Mouse (Mus musculus): ENCODE data around the gene Zfp362. TPM values are rescaled to one million over a fixed set of nuclear protein-coding genes. Genes with fewer than 3 reads are reported as not detected.

Zfp362 gene
- polyA plus RNA-seq, 1 experiment: not detected

DNA sequence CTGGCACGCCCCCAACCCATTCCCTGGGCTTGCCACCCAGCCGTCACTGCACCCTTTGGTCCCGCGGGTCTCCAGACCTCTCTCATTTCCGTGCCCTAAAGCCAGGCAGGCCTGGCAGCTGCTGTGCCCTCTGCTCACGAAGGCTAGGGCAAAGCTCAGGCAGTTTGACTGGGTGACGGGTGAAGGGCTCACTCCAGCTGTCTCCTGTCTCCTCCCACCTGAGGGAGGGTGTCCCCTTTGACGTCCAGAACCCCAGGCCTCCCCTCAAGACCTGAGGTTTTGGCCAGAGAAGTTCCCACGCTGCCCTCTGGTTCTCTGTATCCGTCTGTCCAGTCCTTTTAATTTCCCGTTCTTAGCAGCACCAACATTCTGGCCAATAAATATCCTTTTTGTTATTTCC, 32.0 kb downstream of the Zfp362 start:
- 81% methylated on average over 11 of the region's 11 CpGs for WGBS
- H3K4me1 ChIP-seq (ENCODE audit: control insufficient read depth, insufficient read depth, low read length): 0 out of 2 replicates have a peak, but pooled peaks cover 3% of the 10 kb centered on the region

GRCm38 (mm10) chr4:128770698-128771097, 35.1 kb downstream of the Zfp362 start:
- 82% methylated on average over 5 of the region's 5 CpGs for WGBS
- TF ChIP-seq CTCF (IDR thresholded peaks at IDR 0.05; ENCODE audit: insufficient read depth, low read depth, low read length) (no peak), POLR2A (IDR thresholded peaks at IDR 0.05; ENCODE audit: insufficient read depth, low read depth, low read length) (no peak)
- no peaks in the 10 kb centered on the region; the same call in 1 of the 2 replicates for H3K4me1 ChIP-seq (ENCODE audit: control insufficient read depth, insufficient read depth, low read length)
- H3K27ac ChIP-seq (ENCODE audit: insufficient read depth, low read depth, low read length): no peak overlapping the region
- H3K4me3 ChIP-seq (ENCODE audit: insufficient read depth, low read depth, low read length): no peak overlapping the region

More for the DNA sequence above, 32.0 kb downstream of the Zfp362 start:
- Histone ChIP-seq H3K27ac (ENCODE audit: insufficient read depth, low read depth, low read length) (no peak overlapping the region), H3K4me3 (ENCODE audit: insufficient read depth, low read depth, low read length) (no peak overlapping the region)
- TF ChIP-seq CTCF (IDR thresholded peaks at IDR 0.05; ENCODE audit: insufficient read depth, low read depth, low read length) (no peak), POLR2A (IDR thresholded peaks at IDR 0.05; ENCODE audit: insufficient read depth, low read depth, low read length) (no peak)

- 78% methylated on average over 13 of the region's 13 CpGs for WGBS
- TF ChIP-seq POLR2A (IDR thresholded peaks at IDR 0.05; ENCODE audit: insufficient read depth, low read depth, low read length): no peak
- no peak for TF ChIP-seq CTCF (IDR thresholded peaks at IDR 0.05; ENCODE audit: insufficient read depth, low read depth, low read length)
- H3K27ac ChIP-seq (ENCODE audit: insufficient read depth, low read depth, low read length): no peak overlapping the region
- H3K4me3 ChIP-seq (ENCODE audit: insufficient read depth, low read depth, low read length): no peak overlapping the region
- H3K4me1 ChIP-seq (ENCODE audit: control insufficient read depth, insufficient read depth, low read length): no peaks in the 10 kb centered on the region; the same call in 1 of the 2 replicates
Measured at GRCm38 (mm10) chr4:128769569-128770355, 36.1 kb downstream of the Zfp362 start.

DNA sequence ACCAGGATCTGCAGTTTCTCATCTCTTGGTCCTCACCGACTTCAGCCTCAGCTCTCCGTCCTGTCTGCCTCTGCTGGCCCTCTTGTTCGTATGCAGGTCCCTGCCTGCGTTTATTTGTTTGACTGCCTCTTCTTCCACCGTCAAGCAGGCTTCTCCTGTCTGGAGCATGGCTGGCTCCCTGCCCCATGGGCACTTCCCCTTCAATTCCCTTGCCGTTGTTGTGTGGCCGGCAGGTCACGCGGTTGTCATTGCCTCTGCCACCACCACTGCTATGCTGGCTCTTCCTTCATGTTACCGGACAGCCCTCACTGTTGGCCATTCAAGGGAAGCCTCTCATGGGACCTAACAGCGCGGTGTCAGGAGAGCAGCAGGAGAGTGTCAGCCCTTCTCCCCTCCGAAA, 37.7 kb downstream of the Zfp362 start:
- no peak overlapping the region for H3K27ac ChIP-seq (ENCODE audit: insufficient read depth, low read depth, low read length)
- no peak for TF ChIP-seq CTCF (IDR thresholded peaks at IDR 0.05; ENCODE audit: insufficient read depth, low read depth, low read length)
- no peak for TF ChIP-seq POLR2A (IDR thresholded peaks at IDR 0.05; ENCODE audit: insufficient read depth, low read depth, low read length)
- 81% methylated on average over 13 of the region's 13 CpGs for WGBS
- no peaks in the 10 kb centered on the region; the same call in 1 of the 2 replicates for H3K4me1 ChIP-seq (ENCODE audit: control insufficient read depth, insufficient read depth, low read length)
- H3K4me3 ChIP-seq (ENCODE audit: insufficient read depth, low read depth, low read length): no peak overlapping the region

GRCm38 (mm10) chr4:128766929-128767328, 38.9 kb downstream of the Zfp362 start:
- 94% methylated on average over 20 of the region's 20 CpGs for WGBS
- H3K4me3 ChIP-seq (ENCODE audit: insufficient read depth, low read depth, low read length): no peak overlapping the region
- no peak overlapping the region for H3K27ac ChIP-seq (ENCODE audit: insufficient read depth, low read depth, low read length)
- no peak for TF ChIP-seq POLR2A (IDR thresholded peaks at IDR 0.05; ENCODE audit: insufficient read depth, low read depth, low read length)
- TF ChIP-seq CTCF (IDR thresholded peaks at IDR 0.05; ENCODE audit: insufficient read depth, low read depth, low read length): no peak
- H3K4me1 ChIP-seq (ENCODE audit: control insufficient read depth, insufficient read depth, low read length): no peaks in the 10 kb centered on the region; the same call in 1 of the 2 replicates

DNA sequence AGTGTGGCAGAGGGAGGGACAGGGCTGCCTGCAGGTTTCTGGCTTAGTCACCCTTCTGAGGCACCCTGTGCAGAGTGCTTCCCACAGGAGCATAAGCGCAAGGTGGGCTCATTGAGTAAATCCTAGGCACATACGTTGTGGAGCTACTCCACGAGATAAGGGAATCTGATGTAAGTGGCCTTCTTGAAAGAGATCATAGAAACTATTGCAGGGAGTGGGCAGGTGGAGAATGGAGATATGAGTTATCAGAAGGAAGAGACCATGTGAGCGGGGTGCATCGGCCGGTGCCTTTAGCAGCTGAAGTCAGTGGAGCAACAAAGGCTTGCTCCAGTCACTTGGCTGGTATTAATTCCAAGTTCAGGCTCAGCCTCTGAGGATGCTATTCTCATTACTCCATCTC, 45.8 kb downstream of the Zfp362 start:
- WGBS: 90% methylated on average over 6 of the region's 6 CpGs
- Histone ChIP-seq H3K4me3 (ENCODE audit: insufficient read depth, low read depth, low read length) (no peak overlapping the region), H3K4me1 (ENCODE audit: control insufficient read depth, insufficient read depth, low read length) (peaks cover 5% of the 10 kb centered on the region; the same call in 1 of the 2 replicates), H3K27ac (ENCODE audit: insufficient read depth, low read depth, low read length) (no peak overlapping the region)
- TF ChIP-seq CTCF (IDR thresholded peaks at IDR 0.05; ENCODE audit: insufficient read depth, low read depth, low read length) (no peak), POLR2A (IDR thresholded peaks at IDR 0.05; ENCODE audit: insufficient read depth, low read depth, low read length) (no peak)

- Histone ChIP-seq H3K4me1 (ENCODE audit: control insufficient read depth, insufficient read depth, low read length) (peaks cover 5% of the 10 kb centered on the region; the same call in 1 of the 2 replicates), H3K4me3 (ENCODE audit: insufficient read depth, low read depth, low read length) (no peak overlapping the region), H3K27ac (ENCODE audit: insufficient read depth, low read depth, low read length) (no peak overlapping the region)
- WGBS: 89% methylated on average over 5 of the region's 5 CpGs
- TF ChIP-seq CTCF (IDR thresholded peaks at IDR 0.05; ENCODE audit: insufficient read depth, low read depth, low read length) (no peak), POLR2A (IDR thresholded peaks at IDR 0.05; ENCODE audit: insufficient read depth, low read depth, low read length) (no peak)
Measured at GRCm38 (mm10) chr4:128759214-128759613, 46.6 kb downstream of the Zfp362 start.

- Histone ChIP-seq H3K4me1 (ENCODE audit: control insufficient read depth, insufficient read depth, low read length) (peaks cover 5% of the 10 kb centered on the region; the same call in 1 of the 2 replicates), H3K4me3 (ENCODE audit: insufficient read depth, low read depth, low read length) (no peak overlapping the region), H3K27ac (ENCODE audit: insufficient read depth, low read depth, low read length) (no peak overlapping the region)
- WGBS: 37% methylated on average over 7 of the region's 7 CpGs
- TF ChIP-seq CTCF (IDR thresholded peaks at IDR 0.05; ENCODE audit: insufficient read depth, low read depth, low read length): no peak
- no peak for TF ChIP-seq POLR2A (IDR thresholded peaks at IDR 0.05; ENCODE audit: insufficient read depth, low read depth, low read length)
Measured at GRCm38 (mm10) chr4:128755900-128756299, 49.9 kb downstream of the Zfp362 start.

- Histone ChIP-seq H3K27ac (ENCODE audit: insufficient read depth, low read depth, low read length) (no peak within 1 kb of the TSS), H3K4me1 (ENCODE audit: control insufficient read depth, insufficient read depth, low read length) (peaks cover 5% of the 10 kb centered on the region; the same call in 1 of the 2 replicates), H3K4me3 (ENCODE audit: insufficient read depth, low read depth, low read length) (no peak within 1 kb of the TSS)
- WGBS: 64% methylated on average over 3 of the region's 3 CpGs
- TF ChIP-seq CTCF (IDR thresholded peaks at IDR 0.05; ENCODE audit: insufficient read depth, low read depth, low read length) (no peak), POLR2A (IDR thresholded peaks at IDR 0.05; ENCODE audit: insufficient read depth, low read depth, low read length) (no peak)
Measured at GRCm38 (mm10) chr4:128755064-128755463, 50.8 kb downstream of the Zfp362 start, which contains the start of gene A3galt2. Gene A3galt2 (plus strand): TSS chr4:128755364.

All from olfactory bulb, adult 2 months (tissue).